Mouse (Mus musculus): ENCODE results near the gene Slc38a3.
A peak's percentile ranks its signal among the peaks of the same experiment; 100 is the strongest.

- TF ChIP-seq CTCF (IDR thresholded peaks at IDR 0.05; ENCODE audit: control insufficient read depth, insufficient read depth, insufficient replicate concordance, low read depth, low read length) (peak; percentile 64; the same call in 1 of the 2 replicates), POLR2A (IDR thresholded peaks at IDR 0.05; ENCODE audit: control insufficient read depth, low read depth, low read length) (no peak)
Measured at GRCm38 (mm10) chr9:107626844-107627277, 42.5 kb downstream of the Slc38a3 start.

Measured in testis, adult 2 months (tissue).